Mouse (Mus musculus): Measurements from ENCODE around the gene Hexim2. TPM values are rescaled to one million over a fixed set of nuclear protein-coding genes. Genes with fewer than 3 reads are reported as not detected.
A peak's percentile ranks its signal among the peaks of the same experiment; 100 is the strongest.

The Hexim2 gene
- total and polyA plus RNA-seq, 2 experiments from 2014 or later = 40.5 to 46.3 TPM

- Histone ChIP-seq H3K27ac (ENCODE audit: low read depth, low read length) (peak overlapping the region; percentile 88), H3K4me1 (ENCODE audit: insufficient read depth, low read length) (peaks cover 5% of the 10 kb centered on the region), H3K4me2 (ENCODE audit: low read depth, low read length, poor library complexity, severe bottlenecking) (peak overlapping the region; percentile 58), H3K4me3 (ENCODE audit: low read depth, low read length) (peak overlapping the region; percentile 60), H3K36me3 (ENCODE audit: insufficient read depth, low read length) (no peaks in the 10 kb centered on the region), H3K9ac (replicated peaks; ENCODE audit: low read length, poor library complexity, severe bottlenecking) (peak overlapping the region; percentile 81), H3K27me3 (ENCODE audit: insufficient read depth, low read length) (peaks cover 13% of the 10 kb centered on the region; the same call in 1 of the 2 replicates), H3K9me3 (ENCODE audit: low read length) (no peaks in the 10 kb centered on the region)
- WGBS = 85% methylated on average over 11 of the region's 11 CpGs
- ATAC-seq (ENCODE audit: low FRiP score) = no peak
- TF ChIP-seq CTCF (IDR thresholded peaks at IDR 0.05) = no peak
- DNase-seq (ENCODE audit: low spot score) = no peak
Measured at GRCm38 (mm10) chr11:103114270-103114943, 17.8 kb upstream of the Hexim2 start.

- DNase-seq (ENCODE audit: low spot score) (peak; percentile 94), ATAC-seq (ENCODE audit: low FRiP score) (peak; percentile 67)
- TF ChIP-seq CTCF (IDR thresholded peaks at IDR 0.05) = no peak; the same call in 1 of the 2 replicates
- peak overlapping the region; percentile 60 for H3K4me3 ChIP-seq (ENCODE audit: low read depth, low read length)
- WGBS = under 1% methylated on average over 34 of the region's 34 CpGs
- H3K9me3 ChIP-seq (ENCODE audit: low read length) = no peaks in the 10 kb centered on the region
- H3K36me3 ChIP-seq (ENCODE audit: insufficient read depth, low read length) = no peaks in the 10 kb centered on the region
- peaks cover 13% of the 10 kb centered on the region; the same call in 1 of the 2 replicates for H3K27me3 ChIP-seq (ENCODE audit: insufficient read depth, low read length)
- peak overlapping the region; percentile 58 for H3K4me2 ChIP-seq (ENCODE audit: low read depth, low read length, poor library complexity, severe bottlenecking)
- peaks cover 5% of the 10 kb centered on the region for H3K4me1 ChIP-seq (ENCODE audit: insufficient read depth, low read length)
- H3K9ac ChIP-seq (replicated peaks; ENCODE audit: low read length, poor library complexity, severe bottlenecking) = peak overlapping the region; percentile 81
- peak overlapping the region; percentile 88 for H3K27ac ChIP-seq (ENCODE audit: low read depth, low read length)
Measured at GRCm38 (mm10) chr11:103115163-103116007, 16.8 kb upstream of the Hexim2 start.

GRCm38 (mm10) chr11:103116008-103116818, 16.0 kb upstream of the Hexim2 start, which contains the start of gene Hexim1:
Gene Hexim1 (plus strand): TSS chr11:103116231.
- H3K9me3 ChIP-seq (ENCODE audit: low read length) = no peaks in the 10 kb centered on the region
- WGBS = under 1% methylated on average over 53 of the region's 53 CpGs
- H3K27me3 ChIP-seq (ENCODE audit: insufficient read depth, low read length) = peaks cover 7% of the 10 kb centered on the region; the same call in 1 of the 2 replicates
- peak within 1 kb of the TSS; percentile 81 for H3K9ac ChIP-seq (replicated peaks; ENCODE audit: low read length, poor library complexity, severe bottlenecking)
- H3K36me3 ChIP-seq (ENCODE audit: insufficient read depth, low read length) = no peaks in the 10 kb centered on the region
- H3K27ac ChIP-seq (ENCODE audit: low read depth, low read length) = peak within 1 kb of the TSS; percentile 88
- H3K4me1 ChIP-seq (ENCODE audit: insufficient read depth, low read length) = peaks cover 5% of the 10 kb centered on the region
- TF ChIP-seq CTCF (IDR thresholded peaks at IDR 0.05) = no peak
- DNase-seq (ENCODE audit: low spot score) (peak; percentile 100), ATAC-seq (ENCODE audit: low FRiP score) (peak; percentile 95)
- H3K4me2 ChIP-seq (ENCODE audit: low read depth, low read length, poor library complexity, severe bottlenecking) = peak within 1 kb of the TSS; percentile 92
- H3K4me3 ChIP-seq (ENCODE audit: low read depth, low read length) = peak within 1 kb of the TSS; percentile 60

GRCm38 (mm10) chr11:103116959-103117590, 15.2 kb upstream of the Hexim2 start:
- no peaks in the 10 kb centered on the region for H3K9me3 ChIP-seq (ENCODE audit: low read length)
- peak overlapping the region; percentile 75 for H3K27ac ChIP-seq (ENCODE audit: low read depth, low read length)
- peak overlapping the region; percentile 73 for H3K9ac ChIP-seq (replicated peaks; ENCODE audit: low read length, poor library complexity, severe bottlenecking)
- H3K4me1 ChIP-seq (ENCODE audit: insufficient read depth, low read length) = peaks cover 5% of the 10 kb centered on the region
- no peaks in the 10 kb centered on the region for H3K36me3 ChIP-seq (ENCODE audit: insufficient read depth, low read length)
- no peaks in the 10 kb centered on the region for H3K27me3 ChIP-seq (ENCODE audit: insufficient read depth, low read length)
- WGBS = under 1% methylated on average over 35 of the region's 35 CpGs
- DNase-seq (ENCODE audit: low spot score) = peak; percentile 82
- H3K4me3 ChIP-seq (ENCODE audit: low read depth, low read length) = peak overlapping the region; percentile 60
- H3K4me2 ChIP-seq (ENCODE audit: low read depth, low read length, poor library complexity, severe bottlenecking) = peak overlapping the region; percentile 92
- TF ChIP-seq CTCF (IDR thresholded peaks at IDR 0.05) = peak; percentile 81
- ATAC-seq (ENCODE audit: low FRiP score) = no peak

GRCm38 (mm10) chr11:103117591-103118009, 14.6 kb upstream of the Hexim2 start:
- no peak for ATAC-seq (ENCODE audit: low FRiP score)
- peak overlapping the region; percentile 92 for H3K4me2 ChIP-seq (ENCODE audit: low read depth, low read length, poor library complexity, severe bottlenecking)
- no peaks in the 10 kb centered on the region for H3K27me3 ChIP-seq (ENCODE audit: insufficient read depth, low read length)
- DNase-seq (ENCODE audit: low spot score) = no peak
- H3K27ac ChIP-seq (ENCODE audit: low read depth, low read length) = peak overlapping the region; percentile 75
- H3K4me1 ChIP-seq (ENCODE audit: insufficient read depth, low read length) = no peaks in the 10 kb centered on the region; the same call in 1 of the 2 replicates
- peak overlapping the region; percentile 60 for H3K4me3 ChIP-seq (ENCODE audit: low read depth, low read length)
- under 1% methylated on average over 38 of the region's 38 CpGs for WGBS
- H3K9me3 ChIP-seq (ENCODE audit: low read length) = no peaks in the 10 kb centered on the region
- TF ChIP-seq CTCF (IDR thresholded peaks at IDR 0.05) = no peak
- H3K9ac ChIP-seq (replicated peaks; ENCODE audit: low read length, poor library complexity, severe bottlenecking) = peak overlapping the region; percentile 73
- no peaks in the 10 kb centered on the region for H3K36me3 ChIP-seq (ENCODE audit: insufficient read depth, low read length)

All from midbrain, postnatal 0 days (tissue).